Mouse (Mus musculus) thymus, adult 2 months (tissue): ENCODE measurements around the gene Olfr432. TPM values are rescaled to one million over a fixed set of nuclear protein-coding genes. Genes with fewer than 3 reads are reported as not detected.
"Not testable (repeated sequence)": the region's sequence is repeated elsewhere in the genome, so short reads cannot be mapped to it uniquely, and the experiment has no call there.

Source experiments
- DNase-seq: peaks from one replicate; pipeline ENCODE4 v3.0.0; 2021
- H3K27ac ChIP-seq: fragments of 200-500 bp; 2 replicates; pipeline ENCODE4 v1.5.1; 2012; ENCODE audit warnings: low read length, control low read depth; ENCODE audit not compliant: control insufficient read depth, insufficient read depth
- H3K27me3 ChIP-seq: fragments of 200-500 bp; 2 replicates; pipeline ENCODE4 v1.6.1; 2012; ENCODE audit warnings: mild to moderate bottlenecking, low read length, moderate library complexity, mixed read lengths; ENCODE audit not compliant: control insufficient read depth, insufficient read depth
- H3K36me3 ChIP-seq: fragments of 200-500 bp; 2 replicates; pipeline ENCODE4 v1.6.1; 2012; ENCODE audit warnings: mild to moderate bottlenecking, low read length, moderate library complexity; ENCODE audit not compliant: control insufficient read depth, insufficient read depth
- H3K4me1 ChIP-seq: fragments of 200-500 bp; replicated peaks from 2 replicates; pipeline ENCODE4 v1.6.1; 2012; ENCODE audit warnings: low read length; ENCODE audit not compliant: control insufficient read depth, insufficient read depth
- H3K4me3 ChIP-seq: fragments of 200-500 bp; 2 replicates; pipeline ENCODE4 v1.5.1; 2012; ENCODE audit warnings: mild to moderate bottlenecking, low read length, control low read depth, moderate library complexity; ENCODE audit not compliant: control insufficient read depth, insufficient read depth
- CTCF ChIP-seq: fragments of 200-500 bp; IDR thresholded peaks from 2 replicates; pipeline ENCODE4 v1.5.1; 2012; ENCODE audit warnings: mild to moderate bottlenecking, control low read depth, low read length, moderate library complexity, borderline replicate concordance; ENCODE audit not compliant: control insufficient read depth, poor library complexity, insufficient read depth; ENCODE audit errors: extremely low read depth
- POLR2A ChIP-seq: fragments of 200-500 bp; IDR thresholded peaks from 2 replicates; pipeline ENCODE4 v1.6.1; 2012; ENCODE audit warnings: mild to moderate bottlenecking, low read length, control low read depth, moderate library complexity; ENCODE audit not compliant: control insufficient read depth, poor library complexity, insufficient read depth; ENCODE audit errors: extremely low read depth
- WGBS: fragments of 180-500 bp; shearing (Covaris S2); methylation state at CpG from one replicate; pipeline ENCODE4 v1.1.7; 2018; 5-methylcytosine and 5-hydroxymethylcytosine counted together
- polyA plus RNA-seq: library from polyadenylated mRNA; depleted of rRNA; stranded (reverse); fragments of >200 nt; gene quantifications from 2 replicates; pipeline ENCODE4 v1.2.3, GENCODE M21; 2012; rRNA removed

Olfr432 gene
- 0.71 TPM in 1 of 2 replicates, not detected in the other for polyA plus RNA-seq

- no peak for DNase-seq
- H3K36me3 ChIP-seq: no peaks in the 10 kb centered on the region
- TF ChIP-seq POLR2A: no peak
- no peak within 1 kb of the TSS for H3K27ac ChIP-seq
- H3K4me1 ChIP-seq: 0 out of 2 replicates have a peak, but pooled peaks cover 2% of the 10 kb centered on the region
- no peaks in the 10 kb centered on the region for H3K27me3 ChIP-seq
- H3K4me3 ChIP-seq: no peak within 1 kb of the TSS
- 87% methylated on average over 2 of the region's 2 CpGs for WGBS
These were observed at the start of gene Olfr432 for GRCm38 (mm10) chr1:174048893-174049292. Gene Olfr432 (plus strand): TSS chr1:174049205.

GRCm38 (mm10) chr1:174004352-174005109 lies 44.5 kb upstream of the Olfr432 start:
- DNase-seq: not testable (repeated sequence)
- 11% methylated on average over 2 of the region's 3 CpGs for WGBS

GRCm38 (mm10) chr1:174007050-174007449 lies 42.0 kb upstream of the Olfr432 start:
- not testable (repeated sequence) for H3K27me3 ChIP-seq, H3K36me3 ChIP-seq, H3K27ac ChIP-seq, DNase-seq, H3K4me3 ChIP-seq, H3K4me1 ChIP-seq

More at GRCm38 (mm10) chr1:174004352-174005109, 44.5 kb upstream of the Olfr432 start:
- H3K27ac ChIP-seq, H3K36me3 ChIP-seq, H3K27me3 ChIP-seq, H3K4me3 ChIP-seq, H3K4me1 ChIP-seq: not testable (repeated sequence)

GRCm38 (mm10) chr1:174031698-174032097 lies 17.3 kb upstream of the Olfr432 start, which contains the start of gene Ifi205:
Gene Ifi205 (minus strand): TSS chr1:174031810.
- no peak within 1 kb of the TSS for H3K4me3 ChIP-seq
- TF ChIP-seq POLR2A (no peak), CTCF (no peak)
- no peak for DNase-seq
- no peaks in the 10 kb centered on the region for H3K4me1 ChIP-seq
- no peaks in the 10 kb centered on the region for H3K27me3 ChIP-seq
- H3K36me3 ChIP-seq: no peaks in the 10 kb centered on the region
- 42% methylated on average over 1 of the region's 1 CpGs for WGBS
- H3K27ac ChIP-seq: no peak within 1 kb of the TSS

- Histone ChIP-seq H3K4me1 (peaks cover 2% of the 10 kb centered on the region; the same call in 1 of the 2 replicates), H3K36me3 (no peaks in the 10 kb centered on the region), H3K27me3 (no peaks in the 10 kb centered on the region), H3K27ac (no peak overlapping the region), H3K4me3 (no peak overlapping the region)
- TF ChIP-seq CTCF: no peak
- no peak for DNase-seq
- WGBS: 90% methylated on average over 4 of the region's 4 CpGs
These were observed 13.2 kb upstream of the Olfr432 start for GRCm38 (mm10) chr1:174035841-174036240.

- no peak for DNase-seq
- H3K27me3 ChIP-seq: no peaks in the 10 kb centered on the region
- H3K36me3 ChIP-seq: no peaks in the 10 kb centered on the region
- H3K4me3 ChIP-seq: no peak overlapping the region
- H3K27ac ChIP-seq: no peak overlapping the region
- H3K4me1 ChIP-seq: peaks cover 2% of the 10 kb centered on the region; the same call in 1 of the 2 replicates
- TF ChIP-seq CTCF (no peak), POLR2A (no peak)
- 94% methylated on average over 3 of the region's 3 CpGs for WGBS
These were observed 10.5 kb upstream of the Olfr432 start for GRCm38 (mm10) chr1:174038480-174038879.

- Histone ChIP-seq H3K27ac (no peak within 1 kb of the TSS), H3K36me3 (no peaks in the 10 kb centered on the region), H3K27me3 (no peaks in the 10 kb centered on the region), H3K4me1 (peaks cover 2% of the 10 kb centered on the region; the same call in 1 of the 2 replicates), H3K4me3 (no peak within 1 kb of the TSS)
- TF ChIP-seq CTCF (no peak), POLR2A (no peak)
- peak; percentile 11 for DNase-seq
- WGBS: 52% methylated on average over 7 of the region's 7 CpGs
These were observed 8.4 kb upstream of the Olfr432 start, which contains the start of gene Olfr433 for GRCm38 (mm10) chr1:174040523-174041177. Gene Olfr433 (plus strand): TSS chr1:174040705.

GRCm38 (mm10) chr1:174042091-174042884 lies 6.7 kb upstream of the Olfr432 start:
- H3K4me1 ChIP-seq, H3K27ac ChIP-seq, H3K27me3 ChIP-seq, H3K4me3 ChIP-seq, H3K36me3 ChIP-seq, DNase-seq: not testable (repeated sequence)
- 84% methylated on average over 12 of the region's 12 CpGs for WGBS
